8 mouse cellular contexts compared by ENCODE assay signal in genomic region chr15:79442257-79442611, GRCm38 (mm10). TPM values are rescaled to one million over a fixed set of nuclear protein-coding genes. Genes with fewer than 3 reads are reported as not detected.
DNase-seq lines count a peak whose midpoint lies in the region; ATAC-seq and TF ChIP-seq lines count a peak whose summit lies in the region.

No protein-coding gene starts in this region.

- H3K27me3 ChIP-seq in heart, embryonic 14.5 days (ENCODE audit: control insufficient read depth, insufficient read depth, low read length), result no peaks in the 10 kb centered on the region
- no peaks in the 10 kb centered on the region for H3K27me3 ChIP-seq in forebrain, postnatal 0 days (ENCODE audit: insufficient read depth, low read length)

- TF ChIP-seq CTCF in forebrain, postnatal 0 days (IDR thresholded peaks at IDR 0.05; ENCODE audit: low read depth), result no peak

- intact Hi-C loops in heart, postnatal 25 days (cut with DNase I), result loop anchor here (2.0 kb wide), 1 partner anchor 39 kb away; the partner anchor contains the start of gene Tmem184b
- intact Hi-C loops in left cerebral cortex, postnatal 4 days (cut with DNase I), result no loop called here

- in situ Hi-C loops in ES-E14 (cut with MboI; ENCODE audit: low sequenced_read_pairs in 2 of 2, unreplicated experiment in 2 of 2), result no loop called here

- peaks cover 45 to 47% of the 10 kb centered on the region in 2 experiments for H3K4me1 ChIP-seq in heart, embryonic 14.5 days (ENCODE audit: control insufficient read depth in 2 of 2, insufficient read depth in 2 of 2, low read length in 2 of 2)
- peaks cover 11 to 42% of the 10 kb centered on the region in 2 experiments for H3K4me1 ChIP-seq in ES-E14 (ENCODE audit: control insufficient read depth in 2 of 2, insufficient read depth in 2 of 2, low read length in 2 of 2, poor library complexity in 1 of 2)
- H3K4me1 ChIP-seq in forebrain, postnatal 0 days (ENCODE audit: insufficient read depth), result peaks cover 29% of the 10 kb centered on the region

- peaks cover 42% of the 10 kb centered on the region for H3K79me2 ChIP-seq in macrophage (ENCODE audit: inconsistent target)

- H3K4me2 ChIP-seq in heart, embryonic 14.5 days (ENCODE audit: low read length), result peak overlapping the region; percentile 84
- peak overlapping the region; percentile 93 for H3K4me2 ChIP-seq in forebrain, postnatal 0 days (ENCODE audit: low read depth)

- DNase-seq in heart, postnatal 25 days (ENCODE audit: low spot score), result no peak
- DNase-seq in ES-E14 (ENCODE audit: low read depth, low spot score), result no peak
- DNase-seq in forebrain, postnatal 0 days, result no peak
- no peak for DNase-seq in c-Kit-positive CD71-positive TER-119-positive erythroid progenitor cells, embryonic 14.5 days (ENCODE audit: low spot score)
- DNase-seq in left cerebral cortex, postnatal 4 days, result no peak
- DNase-seq in adrenal gland, postnatal 10 days, result no peak

- no peaks in the 10 kb centered on the region for H3K9me3 ChIP-seq in heart, embryonic 14.5 days (ENCODE audit: control insufficient read depth, low read length)
- H3K9me3 ChIP-seq in ES-E14 (ENCODE audit: control insufficient read depth, insufficient read depth, low read depth, low read length), result no peaks in the 10 kb centered on the region
- H3K9me3 ChIP-seq in forebrain, postnatal 0 days (ENCODE audit: low read length), result no peaks in the 10 kb centered on the region

- H3K9ac ChIP-seq in heart, embryonic 14.5 days (ENCODE audit: low read length), result peak overlapping the region; percentile 99
- H3K9ac ChIP-seq in ES-E14 (ENCODE audit: insufficient read depth, low read depth, low read length, poor library complexity, severe bottlenecking), result peak overlapping the region; percentile 87
- H3K9ac ChIP-seq in forebrain, postnatal 0 days, result peak overlapping the region; percentile 100

- peak overlapping the region; percentile 86 to 97 for H3K27ac ChIP-seq in heart, embryonic 14.5 days (replicated peaks in 1 of 2; ENCODE audit: control insufficient read depth in 1 of 2, insufficient read depth in 1 of 2, low read depth in 2 of 2, low read length in 2 of 2)
- no peak overlapping the region for H3K27ac ChIP-seq in ES-E14 (ENCODE audit: insufficient read depth, low read depth, low read length, poor library complexity, severe bottlenecking)
- peak overlapping the region; percentile 95 for H3K27ac ChIP-seq in forebrain, postnatal 0 days (ENCODE audit: low read depth, low read length)
- no peak overlapping the region for H3K27ac ChIP-seq in macrophage

- peaks cover 16% of the 10 kb centered on the region for H3K36me3 ChIP-seq in heart, embryonic 14.5 days (ENCODE audit: control insufficient read depth, insufficient read depth, low read length)
- H3K36me3 ChIP-seq in ES-E14 (ENCODE audit: control insufficient read depth, insufficient read depth, low read length, poor library complexity, severe bottlenecking) (peaks cover 6% of the 10 kb centered on the region; the same call in 1 of the 2 replicates), macrophage (ENCODE audit: inconsistent target) (peaks cover 7% of the 10 kb centered on the region; the same call in 1 of the 2 replicates)
- peaks cover 15% of the 10 kb centered on the region; the same call in 1 of the 2 replicates for H3K36me3 ChIP-seq in forebrain, postnatal 0 days (ENCODE audit: insufficient read depth)

- WGBS in heart, embryonic 14.5 days, result 6% methylated on average over 6 of the region's 6 CpGs
- WGBS in forebrain, postnatal 0 days, result 2% methylated on average over 6 of the region's 6 CpGs
- 28% methylated on average over 6 of the region's 6 CpGs for WGBS in macrophage (ENCODE audit: missing documents)

- no peak for ATAC-seq in heart, embryonic 14.5 days (ENCODE audit: insufficient number of reproducible peaks, insufficient read depth, low FRiP score, low read depth)
- ATAC-seq in forebrain, postnatal 0 days, result no peak

- H3K4me3 ChIP-seq in heart, embryonic 14.5 days (ENCODE audit: control insufficient read depth in 1 of 2, insufficient read depth in 1 of 2, low read depth in 1 of 2, low read length in 2 of 2), result peak overlapping the region; percentile 92 to 93
- H3K4me3 ChIP-seq in ES-E14 (ENCODE audit: insufficient read depth in 1 of 2, low read depth in 1 of 2, low read length in 2 of 2, poor library complexity in 1 of 2, severe bottlenecking in 1 of 2), result peak overlapping the region; percentile 82 to 94
- peak overlapping the region; percentile 98 for H3K4me3 ChIP-seq in forebrain, postnatal 0 days (ENCODE audit: low read depth, low read length)
- peak overlapping the region; percentile 29 for H3K4me3 ChIP-seq in macrophage (ENCODE audit: inconsistent target)

TF ChIP-seq in ES-E14, 5 proteins besides CTCF, POLR2A, EP300 and RAD21:
- TF ChIP-seq MAFK (IDR thresholded peaks at IDR 0.05; ENCODE audit: insufficient read depth, low read depth, low read length) (no peak), CHD2 (IDR thresholded peaks at IDR 0.05; ENCODE audit: low read depth, low read length) (no peak), HCFC1 (IDR thresholded peaks at IDR 0.05; ENCODE audit: borderline replicate concordance, insufficient read depth, low read length) (no peak)

RNA-seq across cellular contexts. Expression of gene Csnk1e, which starts 13.1 kb away (rescaled TPM):
- polyA plus RNA-seq in heart, embryonic 14.5 days (2014; fragmentation: Nextera tagmentation; extraction: Ambion mirVana), result 83.0 and 95.1 TPM in 2 replicates
- total RNA-seq in heart, postnatal 25 days (2021), result 10 to 100 TPM; 48.4 to 54.0 TPM
- total RNA-seq in ES-E14 (2012; rRNA removed), result 72.8 and 82.0 TPM in 2 replicates
- total RNA-seq in forebrain, postnatal 0 days (2014; rRNA removed), result 398 and 490 TPM in 2 replicates
- 160 and 248 TPM in 2 replicates for polyA plus RNA-seq in forebrain, postnatal 0 days (2015; fragmentation: Nextera tagmentation; extraction: Ambion mirVana)
- 100 to 1,000 TPM in 2 of 26 experiments, 10 to 100 TPM in 24; 18.7 to 105 (median 39.2) TPM for total RNA-seq in macrophage (2018; cell fraction: chromatin; rRNA removed)
- 10 to 100 TPM in 19 of 26 experiments, 1 to 10 TPM in 7; 7.5 to 33.2 (median 12.9) TPM for total RNA-seq in macrophage (2018; cell fraction: cytosol; rRNA removed)
- 10 to 100 TPM; 12.9 to 82.8 (median 25.9) TPM for total RNA-seq in macrophage (2018; cell fraction: nucleus; rRNA removed)
- 18.1 to 38.8 TPM (median 37.6 TPM) in 3 replicates for polyA plus RNA-seq in macrophage (2018)
- total RNA-seq in left cerebral cortex, postnatal 4 days (2021), result 100 to 1,000 TPM; 285 to 296 TPM
- total RNA-seq in adrenal gland, postnatal 10 days (2021), result 10 to 100 TPM; 65.7 to 77.7 TPM

RNA-seq across cellular contexts. Expression of gene Tmem184b, which starts 38.9 kb away (rescaled TPM):
- 56.1 and 60.6 TPM in 2 replicates for polyA plus RNA-seq in heart, embryonic 14.5 days (2014; fragmentation: Nextera tagmentation; extraction: Ambion mirVana)
- total RNA-seq in heart, postnatal 25 days (2021), result 10 to 100 TPM; 43.0 to 46.7 TPM
- total RNA-seq in ES-E14 (2012; rRNA removed), result 40.6 and 51.7 TPM in 2 replicates
- total RNA-seq in forebrain, postnatal 0 days (2014; rRNA removed), result 32.0 and 41.9 TPM in 2 replicates
- 22.9 and 30.3 TPM in 2 replicates for polyA plus RNA-seq in forebrain, postnatal 0 days (2015; fragmentation: Nextera tagmentation; extraction: Ambion mirVana)
- 100 to 1,000 TPM in 4 of 26 experiments, 10 to 100 TPM in 22; 28.7 to 169 (median 80.3) TPM for total RNA-seq in macrophage (2018; cell fraction: chromatin; rRNA removed)
- total RNA-seq in macrophage (2018; cell fraction: cytosol; rRNA removed), result 100 to 1,000 TPM in 7 of 26 experiments, 10 to 100 TPM in 19; 38.4 to 119 (median 77.1) TPM
- total RNA-seq in macrophage (2018; cell fraction: nucleus; rRNA removed), result 100 to 1,000 TPM in 12 of 26 experiments, 10 to 100 TPM in 14; 36.9 to 193 (median 93.6) TPM
- polyA plus RNA-seq in macrophage (2018), result 40.4 to 55.8 TPM (median 48.1 TPM) in 3 replicates
- total RNA-seq in left cerebral cortex, postnatal 4 days (2021), result 10 to 100 TPM; 49.6 to 53.4 TPM
- 10 to 100 TPM; 51.4 to 56.6 TPM for total RNA-seq in adrenal gland, postnatal 10 days (2021)

Comparison
In these comparisons a context has a peak if more than half of its experiments do, and no peak if none do; other contexts are left out.
1. H3K27ac ChIP-seq: peak in heart, embryonic 14.5 days (2 of 2) and forebrain, postnatal 0 days (single experiment); none in ES-E14 (single experiment) and macrophage (single experiment).
2. H3K4me3 ChIP-seq: peak in every context shown above with its lines; median percentile 98 in forebrain, postnatal 0 days; 92 in heart, embryonic 14.5 days; 88 in ES-E14; 29 in macrophage.
3. Peak in every context shown above with its lines, with median percentiles within 50 percentile points of each other: H3K9ac ChIP-seq.